ENCODE assay signal across 10 mouse cellular contexts in genomic region chr1:134103861-134104260, GRCm38 (mm10). TPM values are rescaled to one million over a fixed set of nuclear protein-coding genes. Genes with fewer than 3 reads are reported as not detected.
DNase-seq lines count a peak whose midpoint lies in the region; ATAC-seq and TF ChIP-seq lines count a peak whose summit lies in the region.
"Had no signal": no experiment of that assay in that cellular context is flagged by ENCODE, and none has a peak within 500 bp of the region (broad histone marks: within the 10 kb centered on the region; RNA-seq: fewer than 3 reads in every experiment).

No protein-coding gene starts in this region.

- TF ChIP-seq CTCF in hindbrain, postnatal 0 days (IDR thresholded peaks at IDR 0.05; ENCODE audit: low read depth), result no peak
- no peak for TF ChIP-seq CTCF in heart, postnatal 0 days (IDR thresholded peaks at IDR 0.05; ENCODE audit: low read depth)

- no peaks in the 10 kb centered on the region for H3K9me3 ChIP-seq in hindbrain, postnatal 0 days (ENCODE audit: low read length)
- H3K9me3 ChIP-seq in hindbrain, embryonic 11.5 days (ENCODE audit: control insufficient read depth, low read length), result no peaks in the 10 kb centered on the region
- no peaks in the 10 kb centered on the region for H3K9me3 ChIP-seq in heart, postnatal 0 days (replicated peaks; ENCODE audit: control insufficient read depth, low read length)

- no peak overlapping the region for H3K27ac ChIP-seq in hindbrain, postnatal 0 days
- H3K27ac ChIP-seq in hindbrain, embryonic 11.5 days (ENCODE audit: low read depth, low read length), result no peak overlapping the region
- peak overlapping the region; percentile 95 for H3K27ac ChIP-seq in heart, postnatal 0 days (ENCODE audit: low read depth)
- H3K27ac ChIP-seq: hindbrain, embryonic 14.5 days had no signal

- peak; percentile 38 for DNase-seq in hindbrain, postnatal 0 days (ENCODE audit: low spot score)
- no peak for DNase-seq in hindbrain, embryonic 11.5 days (ENCODE audit: low spot score)
- DNase-seq in retina, postnatal 1 day, result peak; percentile 59
- no peak for DNase-seq in retina, embryonic 14.5 days (ENCODE audit: low spot score)
- peak; percentile 89 for DNase-seq in heart, postnatal 0 days (ENCODE audit: low spot score)
- DNase-seq in embryo, embryonic 11 days, result no peak
- DNase-seq in thymus, adult 18-20 months, result no peak
- no peak for DNase-seq in cerebellum, adult 9-11 months

- H3K27me3 ChIP-seq in hindbrain, postnatal 0 days (ENCODE audit: insufficient read depth, low read length), result no peaks in the 10 kb centered on the region
- no peaks in the 10 kb centered on the region for H3K27me3 ChIP-seq in hindbrain, embryonic 11.5 days (ENCODE audit: control insufficient read depth, insufficient read depth, low read length)
- no peaks in the 10 kb centered on the region for H3K27me3 ChIP-seq in heart, postnatal 0 days (ENCODE audit: control insufficient read depth, insufficient read depth, low read length)

- H3K4me1 ChIP-seq in hindbrain, postnatal 0 days (ENCODE audit: insufficient read depth, low read length), result peaks cover 2% of the 10 kb centered on the region
- peaks cover 5% of the 10 kb centered on the region; the same call in 1 of the 2 replicates for H3K4me1 ChIP-seq in hindbrain, embryonic 11.5 days (replicated peaks; ENCODE audit: control insufficient read depth, insufficient read depth, low read length)
- H3K4me1 ChIP-seq in heart, postnatal 0 days (ENCODE audit: control insufficient read depth, insufficient read depth), result peaks cover 33% of the 10 kb centered on the region

- WGBS in hindbrain, postnatal 0 days, result 62% methylated on average over 5 of the region's 5 CpGs
- WGBS in hindbrain, embryonic 11.5 days, result 85% methylated on average over 5 of the region's 5 CpGs
- 20% methylated on average over 5 of the region's 5 CpGs for WGBS in heart, postnatal 0 days

- no peaks in the 10 kb centered on the region for H3K36me3 ChIP-seq in hindbrain, postnatal 0 days (ENCODE audit: insufficient read depth, low read length)
- no peaks in the 10 kb centered on the region for H3K36me3 ChIP-seq in hindbrain, embryonic 11.5 days (ENCODE audit: control insufficient read depth, insufficient read depth, low read length)
- H3K36me3 ChIP-seq in heart, postnatal 0 days (replicated peaks; ENCODE audit: control insufficient read depth, insufficient read depth, low read length), result no peaks in the 10 kb centered on the region

- no peak for ATAC-seq in hindbrain, postnatal 0 days
- no peak for ATAC-seq in hindbrain, embryonic 11.5 days (ENCODE audit: low FRiP score)
- ATAC-seq in heart, postnatal 0 days (ENCODE audit: insufficient read depth, low read depth), result peak; percentile 72

- H3K4me2 ChIP-seq in hindbrain, postnatal 0 days (ENCODE audit: low read depth, low read length), result no peak overlapping the region
- H3K4me2 ChIP-seq in hindbrain, embryonic 11.5 days (replicated peaks; ENCODE audit: low read depth, low read length), result no peak overlapping the region
- H3K4me2 ChIP-seq in heart, postnatal 0 days (ENCODE audit: low read depth, low read length), result no peak overlapping the region
- H3K4me2 ChIP-seq: hindbrain, embryonic 14.5 days had no signal

- H3K4me3 ChIP-seq in hindbrain, postnatal 0 days (ENCODE audit: low read length), result no peak overlapping the region
- no peak overlapping the region for H3K4me3 ChIP-seq in hindbrain, embryonic 11.5 days (ENCODE audit: low read depth, low read length)
- H3K4me3 ChIP-seq in heart, postnatal 0 days (ENCODE audit: low read depth, low read length), result no peak overlapping the region
- H3K4me3 ChIP-seq: myocyte had no signal

- peak; percentile 60 for TF ChIP-seq EP300 in heart, postnatal 0 days (IDR thresholded peaks at IDR 0.05; ENCODE audit: low read depth)

- no peak overlapping the region for H3K9ac ChIP-seq in hindbrain, postnatal 0 days (replicated peaks; ENCODE audit: low read length)
- no peak overlapping the region for H3K9ac ChIP-seq in hindbrain, embryonic 11.5 days (ENCODE audit: low read depth, low read length)
- peak overlapping the region; percentile 5; the same call in 1 of the 2 replicates for H3K9ac ChIP-seq in heart, postnatal 0 days (replicated peaks; ENCODE audit: low read depth, low read length)
- H3K9ac ChIP-seq: hindbrain, embryonic 14.5 days had no signal

RNA-seq across cellular contexts. Expression of gene Chit1, which starts 7.2 kb away (rescaled TPM):
- 0.14 TPM in 1 of 2 replicates, not detected in the other for total RNA-seq in hindbrain, postnatal 0 days (2014; rRNA removed)
- polyA plus RNA-seq in hindbrain, postnatal 0 days (2015; fragmentation: Nextera tagmentation; extraction: Ambion mirVana), result 0.46 and 0.48 TPM in 2 replicates
- not detected in 2 replicates for polyA plus RNA-seq in hindbrain, embryonic 11.5 days (2014; fragmentation: Nextera tagmentation; extraction: Ambion mirVana)
- 0.76 and 1.5 TPM in 2 replicates for total RNA-seq in heart, postnatal 0 days (2014; rRNA removed; ENCODE audit: low replicate concordance)
- polyA plus RNA-seq in heart, postnatal 0 days (2015; fragmentation: Nextera tagmentation; extraction: Ambion mirVana), result 0.19 and 0.30 TPM in 2 replicates

RNA-seq across cellular contexts. Expression of gene Btg2, which starts 24.9 kb away (rescaled TPM):
- total RNA-seq in hindbrain, postnatal 0 days (2014; rRNA removed), result 11.2 and 26.1 TPM in 2 replicates
- polyA plus RNA-seq in hindbrain, postnatal 0 days (2015; fragmentation: Nextera tagmentation; extraction: Ambion mirVana), result 13.2 and 14.8 TPM in 2 replicates
- 107 and 108 TPM in 2 replicates for polyA plus RNA-seq in hindbrain, embryonic 11.5 days (2014; fragmentation: Nextera tagmentation; extraction: Ambion mirVana)
- total RNA-seq in heart, postnatal 0 days (2014; rRNA removed; ENCODE audit: low replicate concordance), result 46.8 and 52.9 TPM in 2 replicates
- polyA plus RNA-seq in heart, postnatal 0 days (2015; fragmentation: Nextera tagmentation; extraction: Ambion mirVana), result 27.4 and 33.7 TPM in 2 replicates

Comparison
In these comparisons a context has a peak if more than half of its experiments do, and no peak if none do; other contexts are left out.
1. DNase-seq: peak in hindbrain, postnatal 0 days (single experiment), retina, postnatal 1 day (single experiment) and heart, postnatal 0 days (single experiment); none in hindbrain, embryonic 11.5 days (single experiment), retina, embryonic 14.5 days (single experiment), embryo, embryonic 11 days (single experiment), thymus, adult 18-20 months (0 of 2) and cerebellum, adult 9-11 months (single experiment).